Comparison of ENCODE assay signal across 8 mouse cellular contexts in the genomic region with DNA sequence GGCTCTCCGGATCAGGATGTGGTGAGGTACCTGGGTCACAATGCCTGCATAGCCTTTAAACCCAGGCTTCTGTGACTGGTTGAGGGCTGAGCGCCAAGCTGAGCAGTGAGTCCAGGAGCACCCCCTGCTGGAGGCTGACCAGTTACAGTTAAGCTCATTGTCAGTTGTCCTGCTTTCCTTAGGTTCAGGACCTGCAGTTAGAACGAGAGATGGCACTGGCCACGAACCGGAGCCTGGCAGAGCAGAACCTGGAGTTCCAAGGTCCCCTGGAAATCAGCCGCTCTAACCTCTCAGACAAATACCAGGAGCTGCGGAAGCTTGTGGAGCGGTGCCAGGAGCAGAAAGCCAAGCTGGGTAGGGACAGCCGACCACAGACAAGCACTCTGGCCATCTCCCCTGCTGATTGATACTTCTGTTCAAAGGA. TPM values are rescaled to one million over a fixed set of nuclear protein-coding genes. Genes with fewer than 3 reads are reported as not detected.
DNase-seq lines count a peak whose midpoint lies in the region; ATAC-seq and TF ChIP-seq lines count a peak whose summit lies in the region.

No protein-coding gene starts in this region.

- H3K36me3 ChIP-seq in embryonic facial prominence, embryonic 14.5 days (ENCODE audit: control insufficient read depth, insufficient read depth, low read length), result peaks cover 75% of the 10 kb centered on the region
- H3K36me3 ChIP-seq in limb, embryonic 14.5 days (ENCODE audit: control insufficient read depth, insufficient read depth, low read length), result peaks cover 56% of the 10 kb centered on the region
- H3K36me3 ChIP-seq in midbrain, postnatal 0 days (ENCODE audit: insufficient read depth, low read length), result peaks cover 40% of the 10 kb centered on the region
- H3K36me3 ChIP-seq in stomach, embryonic 14.5 days (ENCODE audit: control insufficient read depth, insufficient read depth, low read length), result peaks cover 56% of the 10 kb centered on the region

- TF ChIP-seq POLR2A in limb, embryonic 14.5 days (IDR thresholded peaks at IDR 0.05; ENCODE audit: borderline replicate concordance, extremely low read depth, insufficient read depth, insufficient read length), result no peak

- H3K4me2 ChIP-seq in embryonic facial prominence, embryonic 14.5 days (ENCODE audit: low read depth, low read length), result no peak overlapping the region
- H3K4me2 ChIP-seq in limb, embryonic 14.5 days (replicated peaks; ENCODE audit: low read depth, low read length, severe bottlenecking), result no peak overlapping the region
- H3K4me2 ChIP-seq in midbrain, postnatal 0 days (ENCODE audit: low read depth, low read length, poor library complexity, severe bottlenecking), result no peak overlapping the region
- no peak overlapping the region for H3K4me2 ChIP-seq in stomach, embryonic 14.5 days (replicated peaks; ENCODE audit: low read depth, low read length)

- H3K27ac ChIP-seq in embryonic facial prominence, embryonic 14.5 days (replicated peaks; ENCODE audit: low read depth, low read length), result no peak overlapping the region
- no peak overlapping the region for H3K27ac ChIP-seq in limb, embryonic 14.5 days (replicated peaks; ENCODE audit: low read depth, low read length)
- no peak overlapping the region for H3K27ac ChIP-seq in midbrain, postnatal 0 days (ENCODE audit: low read depth, low read length)
- H3K27ac ChIP-seq in stomach, embryonic 14.5 days (ENCODE audit: low read length), result no peak overlapping the region

- H3K9me3 ChIP-seq in embryonic facial prominence, embryonic 14.5 days (ENCODE audit: control insufficient read depth, low read length), result no peaks in the 10 kb centered on the region
- no peaks in the 10 kb centered on the region for H3K9me3 ChIP-seq in limb, embryonic 14.5 days (ENCODE audit: control insufficient read depth, low read length)
- no peaks in the 10 kb centered on the region for H3K9me3 ChIP-seq in midbrain, postnatal 0 days (ENCODE audit: low read length)
- no peaks in the 10 kb centered on the region for H3K9me3 ChIP-seq in stomach, embryonic 14.5 days (ENCODE audit: control insufficient read depth, low read depth, low read length)

- peaks cover 12% of the 10 kb centered on the region; the same call in 1 of the 2 replicates for H3K4me1 ChIP-seq in embryonic facial prominence, embryonic 14.5 days (ENCODE audit: control insufficient read depth, insufficient read depth, low read length)
- H3K4me1 ChIP-seq in limb, embryonic 14.5 days (ENCODE audit: control insufficient read depth, insufficient read depth, low read length), result peaks cover 19% of the 10 kb centered on the region
- no peaks in the 10 kb centered on the region; the same call in 1 of the 2 replicates for H3K4me1 ChIP-seq in midbrain, postnatal 0 days (ENCODE audit: insufficient read depth, low read length)
- H3K4me1 ChIP-seq in stomach, embryonic 14.5 days (ENCODE audit: control insufficient read depth, insufficient read depth, low read length), result peaks cover 10% of the 10 kb centered on the region

- peak; percentile 53 for ATAC-seq in embryonic facial prominence, embryonic 14.5 days (ENCODE audit: low read depth)
- 0 out of 2 replicates have a peak, but pooled peaks have one; percentile 38 for ATAC-seq in limb, embryonic 14.5 days (ENCODE audit: low FRiP score, low read depth)
- ATAC-seq in midbrain, postnatal 0 days (ENCODE audit: low FRiP score), result peak; percentile 28; the same call in 1 of the 2 replicates
- peak; percentile 30; the same call in 1 of the 2 replicates for ATAC-seq in stomach, embryonic 14.5 days (ENCODE audit: insufficient number of reproducible peaks, insufficient read depth, low FRiP score, low read depth)

- no peak overlapping the region; the same call in 1 of the 2 replicates for H3K9ac ChIP-seq in embryonic facial prominence, embryonic 14.5 days (ENCODE audit: low read depth, low read length)
- no peak overlapping the region for H3K9ac ChIP-seq in limb, embryonic 14.5 days (ENCODE audit: low read depth, low read length, severe bottlenecking)
- H3K9ac ChIP-seq in midbrain, postnatal 0 days (replicated peaks; ENCODE audit: low read length, poor library complexity, severe bottlenecking), result no peak overlapping the region
- H3K9ac ChIP-seq in stomach, embryonic 14.5 days (replicated peaks; ENCODE audit: low read depth, low read length), result no peak overlapping the region

- WGBS in embryonic facial prominence, embryonic 14.5 days, result 68% methylated on average over 9 of the region's 9 CpGs
- WGBS in limb, embryonic 14.5 days, result 83% methylated on average over 9 of the region's 9 CpGs
- WGBS in midbrain, postnatal 0 days, result 58% methylated on average over 9 of the region's 9 CpGs
- 84% methylated on average over 9 of the region's 9 CpGs for WGBS in stomach, embryonic 14.5 days

- no peak overlapping the region for H3K4me3 ChIP-seq in embryonic facial prominence, embryonic 14.5 days (ENCODE audit: low read depth, low read length)
- no peak overlapping the region for H3K4me3 ChIP-seq in limb, embryonic 14.5 days (replicated peaks; ENCODE audit: low read length)
- H3K4me3 ChIP-seq in midbrain, postnatal 0 days (ENCODE audit: low read depth, low read length), result no peak overlapping the region
- H3K4me3 ChIP-seq in stomach, embryonic 14.5 days (ENCODE audit: low read depth, low read length), result no peak overlapping the region

- peak; percentile 94 for DNase-seq in 416B (ENCODE audit: low read depth)
- peak; percentile 77 for DNase-seq in adrenal gland, postnatal 10 days
- DNase-seq in embryonic facial prominence, embryonic 14.5 days (ENCODE audit: low spot score), result peak; percentile 75
- DNase-seq in heart, adult 8-10 months (ENCODE audit: low spot score), result peak; percentile 53
- DNase-seq in kidney, adult 8-10 months, result peak; percentile 67 to 75
- DNase-seq in limb, embryonic 14.5 days (ENCODE audit: low spot score), result peak; percentile 61
- DNase-seq in midbrain, postnatal 0 days (ENCODE audit: low spot score), result peak; percentile 84

- peak; percentile 75 for TF ChIP-seq CTCF in midbrain, postnatal 0 days (IDR thresholded peaks at IDR 0.05)

- H3K27me3 ChIP-seq in embryonic facial prominence, embryonic 14.5 days (replicated peaks; ENCODE audit: control insufficient read depth, insufficient read depth, low read length), result no peaks in the 10 kb centered on the region
- H3K27me3 ChIP-seq in limb, embryonic 14.5 days (ENCODE audit: control insufficient read depth, insufficient read depth, low read length), result no peaks in the 10 kb centered on the region
- H3K27me3 ChIP-seq in midbrain, postnatal 0 days (ENCODE audit: insufficient read depth, low read length), result no peaks in the 10 kb centered on the region
- no peaks in the 10 kb centered on the region for H3K27me3 ChIP-seq in stomach, embryonic 14.5 days (ENCODE audit: control insufficient read depth, insufficient read depth, low read length)

RNA-seq across cellular contexts. Expression of gene Vps37c, which starts 21.6 kb away (rescaled TPM):
- total RNA-seq in adrenal gland, postnatal 10 days (2021), result 10 to 100 TPM; 18.9 to 21.5 TPM
- 34.8 and 35.9 TPM in 2 replicates for polyA plus RNA-seq in embryonic facial prominence, embryonic 14.5 days (2014; fragmentation: Nextera tagmentation; extraction: Ambion mirVana)
- total RNA-seq in heart, adult 8-10 months (2022), result 10 to 100 TPM; 21.0 to 25.1 (median 23.0) TPM
- polyA plus RNA-seq in limb, embryonic 14.5 days (2012; rRNA removed), result 30.2 and 37.4 TPM in 2 replicates
- 37.6 and 42.6 TPM in 2 replicates for polyA plus RNA-seq in limb, embryonic 14.5 days (2014; fragmentation: Nextera tagmentation; extraction: Ambion mirVana)
- 17.5 and 22.4 TPM in 2 replicates for total RNA-seq in midbrain, postnatal 0 days (2014; rRNA removed)
- 22.9 and 28.0 TPM in 2 replicates for polyA plus RNA-seq in midbrain, postnatal 0 days (2015; fragmentation: Nextera tagmentation; extraction: Ambion mirVana)
- polyA plus RNA-seq in stomach, embryonic 14.5 days (2014; fragmentation: Nextera tagmentation; extraction: Ambion mirVana), result 37.5 and 40.4 TPM in 2 replicates

RNA-seq across cellular contexts. Expression of gene Cd5, which starts 28.7 kb away (rescaled TPM):
- total RNA-seq in adrenal gland, postnatal 10 days (2021), result 1 to 10 TPM; 2.5 to 2.8 TPM
- polyA plus RNA-seq in embryonic facial prominence, embryonic 14.5 days (2014; fragmentation: Nextera tagmentation; extraction: Ambion mirVana), result 0.58 and 0.78 TPM in 2 replicates
- total RNA-seq in heart, adult 8-10 months (2022), result under 1 TPM; 0.16 to 0.26 (median 0.21) TPM
- 0.16 and 0.28 TPM in 2 replicates for polyA plus RNA-seq in limb, embryonic 14.5 days (2012; rRNA removed)
- polyA plus RNA-seq in limb, embryonic 14.5 days (2014; fragmentation: Nextera tagmentation; extraction: Ambion mirVana), result 0.23 and 0.51 TPM in 2 replicates
- total RNA-seq in midbrain, postnatal 0 days (2014; rRNA removed), result 0.55 and 0.85 TPM in 2 replicates
- 0.50 and 0.53 TPM in 2 replicates for polyA plus RNA-seq in midbrain, postnatal 0 days (2015; fragmentation: Nextera tagmentation; extraction: Ambion mirVana)
- 0.77 and 2.1 TPM in 2 replicates for polyA plus RNA-seq in stomach, embryonic 14.5 days (2014; fragmentation: Nextera tagmentation; extraction: Ambion mirVana)

RNA-seq across cellular contexts. Expression of gene Pga5, which starts 32.2 kb away (rescaled TPM):
- total RNA-seq in adrenal gland, postnatal 10 days (2021), result not detected
- polyA plus RNA-seq in embryonic facial prominence, embryonic 14.5 days (2014; fragmentation: Nextera tagmentation; extraction: Ambion mirVana), result 0.14 TPM in 1 of 2 replicates, not detected in the other
- total RNA-seq in heart, adult 8-10 months (2022), result not detected
- 0.12 and 0.23 TPM in 2 replicates for polyA plus RNA-seq in limb, embryonic 14.5 days (2012; rRNA removed)
- polyA plus RNA-seq in limb, embryonic 14.5 days (2014; fragmentation: Nextera tagmentation; extraction: Ambion mirVana), result not detected in 2 replicates
- total RNA-seq in midbrain, postnatal 0 days (2014; rRNA removed), result not detected in 2 replicates
- not detected in 2 replicates for polyA plus RNA-seq in midbrain, postnatal 0 days (2015; fragmentation: Nextera tagmentation; extraction: Ambion mirVana)
- 10.2 and 14.1 TPM in 2 replicates for polyA plus RNA-seq in stomach, embryonic 14.5 days (2014; fragmentation: Nextera tagmentation; extraction: Ambion mirVana)
